Mouse (Mus musculus): Measurements from ENCODE around the gene Baiap3.

DNA sequence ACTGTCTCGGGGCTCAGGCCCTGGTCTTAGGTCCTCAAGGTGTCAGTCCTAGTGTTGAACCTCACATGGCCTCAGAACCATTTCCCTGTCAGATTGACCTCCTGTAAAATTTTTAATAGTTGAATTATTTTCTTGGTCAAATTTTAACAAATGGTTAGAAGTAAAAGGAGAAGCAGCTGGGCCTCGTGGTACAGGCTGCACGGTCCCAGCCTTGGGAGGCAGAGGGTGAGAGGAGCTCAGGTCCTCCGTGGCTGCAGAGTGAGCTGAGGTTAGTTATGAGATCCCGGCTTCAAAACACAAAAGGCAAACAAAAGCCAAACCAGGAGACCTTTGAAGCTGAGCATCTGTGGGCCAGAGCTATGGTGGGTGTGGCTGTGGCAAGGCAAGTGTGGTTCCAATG, 28.2 kb downstream of the Baiap3 start:
- TF ChIP-seq CTCF (IDR thresholded peaks at IDR 0.05; ENCODE audit: low read depth, low read length) (no peak), EP300 (IDR thresholded peaks at IDR 0.05; ENCODE audit: insufficient read depth, low read depth, low read length) (no peak)

Data from ES-Bruce4 (cell line).